Mouse (Mus musculus): ENCODE data around the gene Mef2b. TPM values are rescaled to one million over a fixed set of nuclear protein-coding genes. Genes with fewer than 3 reads are reported as not detected.

The Mef2b gene
- polyA plus RNA-seq, 1 experiment: 3.6 TPM

- no peak for TF ChIP-seq GATA1 (IDR thresholded peaks at IDR 0.05; ENCODE audit: low read length)
Observed at GRCm38 (mm10) chr8:70158069-70158853, 18.8 kb downstream of the Mef2b start.

GRCm38 (mm10) chr8:70159211-70159610 is 19.7 kb downstream of the Mef2b start:
- no peak for TF ChIP-seq GATA1 (IDR thresholded peaks at IDR 0.05; ENCODE audit: low read length)

GRCm38 (mm10) chr8:70160015-70160414 is 20.5 kb downstream of the Mef2b start:
- no peak for TF ChIP-seq GATA1 (IDR thresholded peaks at IDR 0.05; ENCODE audit: low read length)

- no peak for TF ChIP-seq GATA1 (IDR thresholded peaks at IDR 0.05; ENCODE audit: low read length)
Observed at GRCm38 (mm10) chr8:70163316-70163715, 23.8 kb downstream of the Mef2b start.

- TF ChIP-seq GATA1 (IDR thresholded peaks at IDR 0.05; ENCODE audit: low read length): no peak
Observed at GRCm38 (mm10) chr8:70166504-70167110, 27.1 kb downstream of the Mef2b start.

- no peak for TF ChIP-seq GATA1 (IDR thresholded peaks at IDR 0.05; ENCODE audit: low read length)
Observed at GRCm38 (mm10) chr8:70170116-70170515, 30.6 kb downstream of the Mef2b start.

GRCm38 (mm10) chr8:70170748-70171147 is 31.2 kb downstream of the Mef2b start:
- TF ChIP-seq GATA1 (IDR thresholded peaks at IDR 0.05; ENCODE audit: low read length): no peak

- TF ChIP-seq GATA1 (IDR thresholded peaks at IDR 0.05; ENCODE audit: low read length): no peak
Observed at GRCm38 (mm10) chr8:70171240-70171639, 31.7 kb downstream of the Mef2b start.

- TF ChIP-seq GATA1 (IDR thresholded peaks at IDR 0.05; ENCODE audit: low read length): no peak
Observed at GRCm38 (mm10) chr8:70172043-70172681, 32.7 kb downstream of the Mef2b start, which contains the start of gene Tmem161a. Gene Tmem161a, plus strand, starts transcription at chr8:70172356.

GRCm38 (mm10) chr8:70173320-70173719 is 33.8 kb downstream of the Mef2b start:
- no peak for TF ChIP-seq GATA1 (IDR thresholded peaks at IDR 0.05; ENCODE audit: low read length)

- no peak for TF ChIP-seq GATA1 (IDR thresholded peaks at IDR 0.05; ENCODE audit: low read length)
Observed at GRCm38 (mm10) chr8:70174079-70174478, 34.6 kb downstream of the Mef2b start.

- no peak for TF ChIP-seq GATA1 (IDR thresholded peaks at IDR 0.05; ENCODE audit: low read length)
Observed at GRCm38 (mm10) chr8:70178231-70178630, 38.7 kb downstream of the Mef2b start.

GRCm38 (mm10) chr8:70179082-70179481 is 39.6 kb downstream of the Mef2b start:
- TF ChIP-seq GATA1 (IDR thresholded peaks at IDR 0.05; ENCODE audit: low read length): no peak

- no peak for TF ChIP-seq GATA1 (IDR thresholded peaks at IDR 0.05; ENCODE audit: low read length)
Observed at GRCm38 (mm10) chr8:70181212-70181902, 41.8 kb downstream of the Mef2b start.

- no peak for TF ChIP-seq GATA1 (IDR thresholded peaks at IDR 0.05; ENCODE audit: low read length)
Observed at GRCm38 (mm10) chr8:70181903-70182252, 42.4 kb downstream of the Mef2b start.

GRCm38 (mm10) chr8:70183194-70183593 is 43.7 kb downstream of the Mef2b start:
- TF ChIP-seq GATA1 (IDR thresholded peaks at IDR 0.05; ENCODE audit: low read length): no peak
